ENCODE assay signal across 21 mouse cellular contexts in genomic region chrX:71700817-71701469, GRCm38 (mm10). TPM values are rescaled to one million over a fixed set of nuclear protein-coding genes. Genes with fewer than 3 reads are reported as not detected.
A peak's percentile ranks its signal among the peaks of the same experiment; 100 is the strongest.
DNase-seq lines count a peak whose midpoint lies in the region; ATAC-seq lines count a peak whose summit lies in the region.
"Had no signal": no experiment of that assay in that cellular context is flagged by ENCODE, and none has a peak within 500 bp of the region (broad histone marks: within the 10 kb centered on the region; RNA-seq: fewer than 3 reads in every experiment).

No protein-coding gene starts in this region.

- H3K27ac ChIP-seq in hindbrain, embryonic 11.5 days (ENCODE audit: low read depth, low read length): no peak overlapping the region
- H3K27ac ChIP-seq in midbrain, embryonic 15.5 days: no peak overlapping the region
- H3K27ac ChIP-seq: left cerebral cortex, adult 2 months; limb, embryonic 13.5 days had no signal

- no peaks in the 10 kb centered on the region for H3K9me3 ChIP-seq in hindbrain, embryonic 11.5 days (ENCODE audit: control insufficient read depth, low read length)
- no peaks in the 10 kb centered on the region for H3K9me3 ChIP-seq in midbrain, embryonic 15.5 days
- H3K9me3 ChIP-seq: limb, embryonic 13.5 days had no signal

- no peaks in the 10 kb centered on the region for H3K4me1 ChIP-seq in hindbrain, embryonic 11.5 days (replicated peaks; ENCODE audit: control insufficient read depth, insufficient read depth, low read length)
- no peaks in the 10 kb centered on the region for H3K4me1 ChIP-seq in midbrain, embryonic 15.5 days
- H3K4me1 ChIP-seq: limb, embryonic 13.5 days had no signal

- no peak overlapping the region for H3K4me3 ChIP-seq in hindbrain, embryonic 11.5 days (ENCODE audit: low read depth, low read length)
- H3K4me3 ChIP-seq in midbrain, embryonic 15.5 days: no peak overlapping the region
- H3K4me3 ChIP-seq: left cerebral cortex, adult 2 months; limb, embryonic 13.5 days; myocyte had no signal

- peak; percentile 84 for ATAC-seq in hindbrain, embryonic 11.5 days (ENCODE audit: low FRiP score)
- peak; percentile 92 for ATAC-seq in midbrain, embryonic 15.5 days (replicated peaks)
- ATAC-seq in monocyte, adult 5-6 weeks (replicated peaks; ENCODE audit: insufficient number of reproducible peaks, low FRiP score, low TSS enrichment, poor library complexity, severe bottlenecking): no peak
- ATAC-seq in erythroid progenitor cell, adult 5-6 weeks (replicated peaks; ENCODE audit: low FRiP score, poor library complexity, severe bottlenecking): no peak
- ATAC-seq: liver, postnatal 0 days had no signal

- no peaks in the 10 kb centered on the region for H3K27me3 ChIP-seq in hindbrain, embryonic 11.5 days (ENCODE audit: control insufficient read depth, insufficient read depth, low read length)
- no peaks in the 10 kb centered on the region for H3K27me3 ChIP-seq in midbrain, embryonic 15.5 days (replicated peaks)
- H3K27me3 ChIP-seq: limb, embryonic 13.5 days had no signal

- H3K9ac ChIP-seq in hindbrain, embryonic 11.5 days (ENCODE audit: low read depth, low read length): no peak overlapping the region
- H3K9ac ChIP-seq in midbrain, embryonic 15.5 days: no peak overlapping the region
- H3K9ac ChIP-seq: limb, embryonic 13.5 days; liver, postnatal 0 days had no signal

- no peaks in the 10 kb centered on the region for H3K36me3 ChIP-seq in hindbrain, embryonic 11.5 days (ENCODE audit: control insufficient read depth, insufficient read depth, low read length)
- H3K36me3 ChIP-seq in midbrain, embryonic 15.5 days (replicated peaks): no peaks in the 10 kb centered on the region
- H3K36me3 ChIP-seq: limb, embryonic 13.5 days had no signal

- H3K4me2 ChIP-seq in hindbrain, embryonic 11.5 days (replicated peaks; ENCODE audit: low read depth, low read length): no peak overlapping the region
- H3K4me2 ChIP-seq in midbrain, embryonic 15.5 days: no peak overlapping the region
- H3K4me2 ChIP-seq: limb, embryonic 13.5 days had no signal

- peak; percentile 7 for DNase-seq in WW6 (ENCODE audit: low read depth, low spot score)
- peak; percentile 11 for DNase-seq in embryo, embryonic 11 days
- DNase-seq in hindbrain, embryonic 11.5 days (ENCODE audit: low spot score): peak; percentile 29
- DNase-seq in Muller cell, postnatal 12 days (ENCODE audit: inconsistent ontology term): no peak
- no peak for DNase-seq in kidney, adult 18-20 months
- DNase-seq: adrenal gland, adult 2 months; cerebellum, postnatal 36 days; heart, postnatal 4 days; kidney, adult 2 months; kidney, postnatal 4 days; liver, postnatal 0 days; lung, postnatal 4 days; right cerebral cortex, postnatal 4 days had no signal

- WGBS in hindbrain, embryonic 11.5 days: 18% methylated on average over 6 of the region's 6 CpGs
- 19% methylated on average over 6 of the region's 6 CpGs for WGBS in midbrain, embryonic 15.5 days

RNA-seq across cellular contexts. Expression of gene Gpr50, which starts 37.5 kb away (rescaled TPM):
- polyA plus RNA-seq in hindbrain, embryonic 11.5 days (2014; fragmentation: Nextera tagmentation; extraction: Ambion mirVana): 1.3 and 1.4 TPM in 2 replicates
- 2.6 and 3.5 TPM in 2 replicates for polyA plus RNA-seq in midbrain, embryonic 15.5 days (2015; fragmentation: Nextera tagmentation; extraction: Ambion mirVana)
- not detected in 3 replicates for total RNA-seq in monocyte, adult 5-6 weeks (2017)
- total RNA-seq in erythroid progenitor cell, adult 5-6 weeks (2015; ENCODE audit: low replicate concordance): 1.1 TPM in 1 of 2 replicates, not detected in the other
- not detected in 2 replicates for total RNA-seq in erythroid progenitor cell, adult 5-6 weeks (2017; ENCODE audit: low replicate concordance)
- total RNA-seq: adrenal gland, adult 2 months; gastrocnemius, adult 8-10 months; heart, adult 8-10 months had no signal
- polyA plus RNA-seq: adrenal gland, adult 2 months; kidney, adult 2 months; liver, postnatal 0 days; myocyte had no signal

Comparison
In these comparisons a context has a peak if more than half of its experiments do, and no peak if none do; other contexts are left out.
1. DNase-seq: peak in WW6 (single experiment), embryo, embryonic 11 days (single experiment) and hindbrain, embryonic 11.5 days (single experiment); none in Muller cell, postnatal 12 days (single experiment) and kidney, adult 18-20 months (single experiment).
2. ATAC-seq: peak in hindbrain, embryonic 11.5 days (single experiment) and midbrain, embryonic 15.5 days (single experiment); none in monocyte, adult 5-6 weeks (single experiment) and erythroid progenitor cell, adult 5-6 weeks (single experiment).